Mouse (Mus musculus) ovary, postnatal 36 days (tissue): ENCODE data around the gene Irf2.
A peak's percentile ranks its signal among the peaks of the same experiment; 100 is the strongest.

Experiments used
- DNase-seq: peaks from one replicate; pipeline ENCODE4 v3.0.0; 2022; ENCODE audit warnings: low spot score, mixed read lengths

Gene Irf2

DNA sequence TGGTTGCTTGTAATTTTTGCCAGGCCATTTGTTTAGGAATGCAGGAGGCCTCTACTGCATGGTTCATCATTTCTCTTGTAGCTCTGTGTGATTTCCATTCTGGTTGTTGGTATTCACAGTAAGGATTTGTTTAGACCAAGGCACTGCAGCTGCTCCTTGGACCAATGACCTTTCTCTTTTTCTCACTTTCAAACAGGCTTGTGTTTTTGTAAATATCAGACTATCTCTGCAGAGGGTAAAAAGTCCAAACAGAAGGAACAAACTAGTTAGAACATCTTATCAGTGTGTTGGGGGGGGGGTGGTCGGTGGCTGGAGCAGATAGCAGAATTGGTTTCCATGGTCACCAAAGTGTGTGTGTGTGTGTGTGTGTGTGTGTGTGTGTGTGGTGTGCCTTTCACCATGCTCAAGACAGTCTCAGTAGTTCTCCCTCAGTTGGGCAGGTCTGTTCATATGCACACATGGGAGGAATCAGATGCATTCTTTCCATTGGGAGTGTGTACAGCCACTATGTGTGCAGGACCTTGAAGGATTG, 61.7 kb downstream of the Irf2 start:
- peak; percentile 39 for DNase-seq

DNA sequence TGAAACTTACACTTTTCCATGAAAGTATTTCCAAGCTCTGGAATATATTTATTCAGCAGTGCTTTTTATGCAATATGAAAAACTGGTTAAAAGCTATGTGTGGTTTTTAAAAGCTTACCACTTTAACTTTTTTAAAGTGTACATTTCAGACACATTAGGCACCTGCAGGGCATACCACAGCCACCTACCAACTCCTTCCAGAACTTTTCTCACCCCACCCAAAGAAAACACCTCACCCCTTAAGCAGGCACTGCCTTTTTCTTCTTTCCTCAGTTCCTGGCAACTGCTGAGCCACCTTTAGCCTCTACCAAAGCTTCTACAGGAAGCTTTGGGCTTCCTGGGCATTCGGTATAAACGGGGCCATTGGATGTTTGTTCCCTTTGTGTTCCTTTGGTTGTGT, 62.5 kb downstream of the Irf2 start:
- no peak for DNase-seq

DNA sequence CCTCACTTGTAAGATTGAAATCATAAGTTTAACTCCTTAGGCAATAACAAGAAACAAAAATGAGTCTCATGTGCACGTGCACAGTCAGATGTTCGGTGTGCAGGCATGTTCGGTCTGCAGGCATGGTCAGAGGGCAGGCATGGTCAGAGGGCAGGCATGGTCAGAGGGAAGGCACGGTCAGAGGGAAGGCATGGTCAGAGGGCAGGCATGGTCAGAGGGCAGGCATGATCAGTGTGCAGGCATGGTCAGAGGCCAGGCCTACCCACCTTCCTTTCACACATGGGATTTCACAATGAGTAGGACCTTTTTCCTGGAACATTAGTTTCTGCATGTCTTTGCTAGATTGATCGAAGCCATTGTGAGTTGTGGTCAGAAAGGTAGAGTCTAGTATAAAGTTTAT, 65.2 kb downstream of the Irf2 start:
- DNase-seq = no peak

DNA sequence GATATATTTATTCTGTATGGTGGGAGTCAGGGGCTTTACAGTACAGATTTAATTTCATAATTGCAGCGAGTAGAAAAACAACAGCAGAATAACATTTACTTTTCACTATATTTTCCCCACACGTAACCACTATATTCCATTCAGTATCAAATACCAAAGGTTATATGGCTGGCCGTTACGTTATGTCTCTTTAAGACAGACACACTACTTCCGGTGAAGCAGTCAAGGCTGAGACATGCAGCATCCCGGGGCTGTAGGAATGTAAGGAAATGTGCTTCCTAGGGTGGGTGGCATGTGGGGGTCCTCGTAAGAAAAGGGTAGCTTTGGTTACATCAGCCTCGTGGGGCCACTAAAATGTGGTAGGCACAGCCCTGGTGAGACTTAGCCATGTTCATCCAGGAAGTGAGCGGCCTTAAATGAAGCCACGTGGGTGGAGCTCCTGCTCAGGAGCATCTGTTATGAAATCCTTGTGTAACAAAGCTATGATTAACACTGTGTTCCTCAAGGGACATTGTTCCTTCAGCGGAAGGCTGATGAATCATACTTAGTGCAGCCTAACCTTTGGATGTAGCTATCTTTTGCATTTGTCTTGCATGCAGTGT, 71.6 kb downstream of the Irf2 start:
- DNase-seq = no peak

DNA sequence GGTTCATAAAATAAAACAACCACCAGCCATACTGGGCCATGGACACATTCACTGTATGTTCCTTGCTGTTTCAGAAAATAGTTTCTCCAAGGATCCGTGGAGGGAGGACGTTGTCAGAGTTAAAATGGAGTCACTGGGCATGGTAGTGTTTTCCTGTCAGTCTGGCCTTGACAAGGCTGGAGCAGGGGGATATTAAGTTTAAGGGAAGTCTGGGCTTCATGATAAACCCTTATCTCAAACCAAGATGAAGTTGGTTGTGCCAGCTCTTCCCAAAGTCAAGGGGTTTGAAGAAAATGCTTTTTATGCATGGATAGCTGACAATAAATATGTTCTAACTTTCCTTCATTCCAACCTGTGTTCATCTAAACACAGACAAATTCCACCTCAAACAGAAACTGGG, 72.4 kb downstream of the Irf2 start:
- no peak for DNase-seq

DNA sequence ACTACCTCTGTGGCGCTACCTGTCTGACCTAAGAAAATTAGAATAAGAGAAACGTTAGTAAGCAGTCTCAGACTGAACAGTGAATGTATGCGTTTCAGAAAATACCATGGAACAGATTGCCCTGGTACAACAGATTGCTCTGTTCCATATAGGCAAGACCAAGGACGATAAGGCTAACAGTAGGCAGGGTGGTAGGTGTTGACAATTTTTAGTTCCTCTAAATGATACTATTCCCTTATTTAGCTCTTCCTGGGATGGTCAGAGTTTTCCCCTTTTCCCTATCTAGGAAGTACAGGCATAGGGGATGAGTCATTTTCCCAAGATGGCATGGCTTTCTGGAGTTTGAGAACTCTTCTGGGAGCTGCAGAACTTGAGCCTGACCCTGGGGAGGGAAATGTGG, 73.4 kb downstream of the Irf2 start:
- no peak for DNase-seq

DNA sequence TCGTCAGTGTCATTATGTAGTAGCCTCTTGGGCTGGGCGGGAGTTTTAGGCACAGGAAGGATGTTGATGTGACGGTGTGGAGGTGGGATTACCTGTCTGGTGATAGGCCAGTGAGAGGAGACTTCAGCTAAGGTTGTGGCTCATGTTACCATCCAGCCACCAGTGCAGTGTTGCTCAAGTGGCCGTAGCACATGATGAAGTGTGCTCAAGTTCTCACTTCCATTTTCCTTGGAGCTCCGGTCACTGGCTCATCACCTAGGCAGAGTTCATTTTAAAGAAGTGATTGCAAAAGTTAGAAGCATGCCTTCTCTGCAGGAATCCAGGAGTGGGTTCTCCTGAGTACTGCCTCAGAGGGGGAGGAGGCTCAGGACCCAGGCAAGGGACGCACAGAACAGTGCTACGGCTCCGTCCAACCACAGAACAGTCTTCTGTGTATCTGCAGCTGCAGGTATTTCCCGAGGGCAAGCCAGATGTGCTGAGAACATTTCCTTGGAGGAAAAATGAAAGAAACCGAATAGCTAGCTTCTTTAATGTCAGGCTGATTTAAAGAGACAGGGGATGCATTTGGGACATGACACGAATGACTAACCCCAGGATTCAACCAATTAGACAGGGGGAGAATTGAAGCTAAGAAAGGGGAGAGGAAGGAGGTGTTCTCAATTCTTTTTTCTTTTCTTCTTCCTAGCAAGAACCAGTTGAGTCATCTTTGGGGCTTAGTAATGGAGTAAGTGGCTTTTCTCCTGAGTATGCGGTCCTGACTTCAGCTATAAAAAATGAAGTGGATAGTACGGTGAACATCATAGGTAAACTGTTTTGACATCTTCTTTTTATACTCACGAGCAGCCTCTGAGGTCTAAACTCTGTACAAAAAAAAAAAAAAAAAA, 78.8 kb downstream of the Irf2 start:
- no peak for DNase-seq

DNA sequence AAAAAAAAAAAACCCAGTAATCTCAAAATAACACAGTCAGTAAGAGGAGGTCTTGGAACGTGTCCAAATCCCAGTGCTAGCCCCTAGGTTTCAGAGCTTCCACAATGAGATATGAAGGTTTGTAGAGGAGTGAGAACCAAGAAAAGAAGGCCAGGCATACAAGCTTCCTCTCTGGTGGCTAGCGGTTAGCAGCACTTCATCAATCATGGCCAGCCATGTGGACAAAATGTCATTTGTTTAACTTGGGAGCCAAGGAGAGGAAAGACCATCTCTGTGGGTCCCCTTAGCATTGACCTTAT, 79.4 kb downstream of the Irf2 start:
- no peak for DNase-seq

DNA sequence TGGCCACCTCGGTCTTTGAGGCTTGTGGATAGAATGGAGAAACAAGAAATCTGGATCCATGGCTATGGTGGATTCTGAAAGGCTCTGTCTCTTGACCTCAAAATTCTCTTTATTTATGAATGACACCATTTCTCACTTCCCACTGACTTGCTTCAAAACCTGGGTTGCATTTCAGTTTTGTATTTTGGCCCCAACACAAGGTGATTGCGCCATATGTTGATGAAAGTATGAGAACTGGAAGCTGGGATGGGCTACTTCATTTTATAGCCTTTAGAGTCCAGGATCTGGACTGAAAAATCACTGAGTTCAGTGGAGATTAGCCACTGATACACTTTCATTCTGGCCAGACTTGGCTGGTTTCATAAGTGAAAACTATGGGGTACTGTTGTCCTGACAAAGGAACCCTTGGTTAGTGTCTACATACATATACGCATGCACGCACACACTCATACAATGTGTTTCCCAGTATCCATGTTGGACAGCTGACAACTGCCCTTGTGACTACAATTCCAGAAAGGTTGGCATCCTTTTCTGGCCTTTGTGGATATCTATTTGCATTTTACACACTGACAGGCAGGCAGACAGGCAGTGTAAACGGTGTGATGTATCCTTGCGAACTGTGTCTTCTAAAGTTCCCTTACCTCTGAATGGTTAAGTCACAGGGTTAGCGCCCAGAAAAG, 89.3 kb downstream of the Irf2 start:
- DNase-seq = no peak

DNA sequence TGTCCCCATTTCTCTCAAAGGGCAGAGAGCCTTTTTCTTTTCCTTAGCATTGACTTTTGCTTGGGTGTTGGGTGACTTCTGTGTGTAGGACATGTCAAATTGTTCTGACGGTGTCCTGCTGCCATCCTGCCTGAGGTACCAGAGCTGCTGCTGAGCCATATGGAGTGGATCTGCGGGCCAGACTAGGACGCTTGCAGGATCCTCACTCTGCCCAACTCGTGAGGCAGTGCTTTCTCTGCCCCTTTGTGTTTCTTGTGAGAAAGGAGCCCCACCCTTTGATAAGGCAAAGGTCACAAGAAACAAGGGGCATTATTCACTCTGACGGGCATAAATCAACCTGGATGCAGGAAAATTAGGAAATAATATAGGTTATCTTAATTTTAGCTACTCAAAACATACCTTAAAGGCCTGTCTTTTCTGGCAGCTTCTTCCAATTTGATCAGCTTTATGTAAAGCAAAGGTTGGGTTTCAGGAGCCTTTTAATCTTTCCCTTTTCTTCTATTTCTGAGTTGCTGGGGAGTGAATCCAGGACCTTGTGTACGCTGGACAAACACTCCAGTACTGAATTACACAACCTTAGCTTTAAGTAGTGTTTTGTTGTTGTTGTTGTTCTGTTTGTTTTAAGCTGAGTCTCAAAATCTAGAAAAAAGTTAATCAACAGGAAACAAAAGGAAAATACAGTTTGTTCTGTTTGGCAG, 90.0 kb downstream of the Irf2 start:
- DNase-seq = no peak

DNA sequence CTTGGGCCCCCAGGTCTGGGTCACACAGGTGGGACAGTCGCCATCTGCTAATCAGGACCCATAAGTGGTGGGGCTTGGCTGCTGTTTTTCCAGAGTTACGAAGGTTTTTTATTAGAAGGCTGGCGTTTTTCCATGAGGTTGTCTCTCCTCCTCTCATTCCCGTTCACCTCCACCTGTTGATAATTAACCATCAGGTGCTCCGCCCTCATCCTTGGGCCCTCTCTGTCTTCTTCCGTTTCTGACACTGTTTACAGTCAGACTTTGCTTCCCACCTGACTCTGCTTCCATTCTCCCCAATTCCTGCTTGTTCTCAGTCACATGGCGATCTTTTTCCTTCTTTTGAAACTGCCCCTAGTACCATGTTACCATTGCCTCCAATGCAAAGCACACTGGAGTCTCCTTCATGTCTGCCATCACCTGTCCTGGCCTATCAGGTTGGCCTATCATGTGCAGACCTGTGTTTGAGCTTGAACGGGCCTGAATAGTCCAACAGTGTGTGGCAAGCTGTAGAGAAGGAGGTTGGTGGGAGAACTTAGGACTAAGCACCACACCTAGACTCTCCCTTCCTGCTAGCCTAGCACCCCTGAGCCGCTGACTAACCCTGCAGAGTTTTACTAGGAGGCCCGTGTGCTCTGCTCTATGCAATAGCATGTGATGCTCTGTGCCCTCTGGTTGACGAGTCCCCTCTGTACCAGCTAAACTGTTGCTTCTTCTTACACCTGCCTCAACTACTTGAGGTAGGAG, 90.8 kb downstream of the Irf2 start:
- no peak for DNase-seq

DNA sequence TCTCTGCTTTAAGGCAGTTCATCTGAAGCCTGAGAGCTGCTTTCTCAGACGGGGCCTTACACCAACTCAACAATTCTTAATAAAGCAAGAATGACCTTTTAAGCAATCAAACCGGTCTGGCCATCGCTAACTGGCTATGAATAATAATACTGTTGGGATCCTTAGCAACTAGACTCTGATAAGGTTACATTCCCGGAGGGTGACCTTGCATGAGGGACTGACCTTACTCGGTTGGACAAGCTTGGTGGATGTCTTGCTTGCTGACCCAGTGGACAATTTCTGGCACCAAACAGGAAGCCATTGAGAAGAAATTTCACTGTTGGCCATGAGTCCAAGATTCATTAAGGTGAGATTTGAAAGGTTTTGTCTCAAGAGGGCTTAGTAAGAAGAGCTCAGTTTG, 92.4 kb downstream of the Irf2 start:
- DNase-seq = no peak

DNA sequence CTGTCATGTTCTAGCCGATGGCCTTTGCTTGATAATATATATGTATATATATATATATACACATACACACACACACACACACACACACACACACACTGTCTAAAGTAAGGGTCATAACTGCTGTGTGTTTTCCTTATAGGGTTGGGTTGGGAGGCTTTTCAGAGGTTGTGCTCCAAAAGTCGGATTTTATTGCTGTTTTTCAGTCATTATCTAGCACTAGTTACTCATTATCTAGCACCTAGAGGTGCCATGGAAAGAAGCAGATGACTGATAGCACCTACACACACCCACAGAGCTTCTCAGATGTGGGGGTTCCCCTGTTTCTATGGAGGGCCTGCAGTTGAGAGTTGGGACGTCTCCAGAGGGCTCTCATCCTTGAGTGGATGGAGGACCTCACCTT, 92.9 kb downstream of the Irf2 start:
- no peak for DNase-seq

DNA sequence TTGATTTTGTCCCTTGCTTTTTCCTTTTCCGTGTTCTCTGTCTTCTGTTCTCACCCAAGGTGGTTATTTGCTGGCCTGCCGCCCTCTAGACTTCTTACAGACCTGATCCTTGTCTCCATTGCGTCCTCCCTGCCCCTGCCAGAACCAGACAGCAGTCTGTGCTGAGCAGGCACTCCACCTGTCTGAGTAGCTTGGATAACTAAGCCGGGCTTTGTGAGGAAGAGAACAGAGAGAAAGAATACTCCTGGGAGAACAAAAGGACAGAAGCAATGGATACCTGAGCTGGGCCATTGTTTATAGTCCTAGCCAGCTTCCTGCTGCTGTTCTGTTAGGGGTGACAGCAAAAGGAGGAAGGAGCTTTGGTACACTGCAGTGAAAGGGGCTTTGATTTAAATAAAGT, 94.2 kb downstream of the Irf2 start:
- no peak for DNase-seq

DNA sequence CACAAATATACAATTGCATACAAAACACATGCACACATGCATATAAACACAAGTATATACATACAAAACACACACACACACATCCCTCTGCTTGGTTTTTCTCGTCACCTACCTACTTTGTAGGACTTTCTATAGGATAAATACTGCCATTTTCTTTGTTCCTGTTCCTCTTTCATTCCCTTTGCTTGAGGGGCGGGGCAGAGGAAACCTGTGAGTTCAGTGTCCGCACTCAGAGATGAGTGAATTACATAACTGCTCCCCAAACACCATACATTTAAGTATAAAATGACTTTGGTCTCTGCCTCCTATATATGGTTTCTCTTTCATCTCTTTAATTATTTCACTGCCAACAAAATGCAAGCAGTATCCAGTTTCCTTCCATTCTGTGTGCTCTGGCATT, 94.9 kb downstream of the Irf2 start:
- no peak for DNase-seq

DNA sequence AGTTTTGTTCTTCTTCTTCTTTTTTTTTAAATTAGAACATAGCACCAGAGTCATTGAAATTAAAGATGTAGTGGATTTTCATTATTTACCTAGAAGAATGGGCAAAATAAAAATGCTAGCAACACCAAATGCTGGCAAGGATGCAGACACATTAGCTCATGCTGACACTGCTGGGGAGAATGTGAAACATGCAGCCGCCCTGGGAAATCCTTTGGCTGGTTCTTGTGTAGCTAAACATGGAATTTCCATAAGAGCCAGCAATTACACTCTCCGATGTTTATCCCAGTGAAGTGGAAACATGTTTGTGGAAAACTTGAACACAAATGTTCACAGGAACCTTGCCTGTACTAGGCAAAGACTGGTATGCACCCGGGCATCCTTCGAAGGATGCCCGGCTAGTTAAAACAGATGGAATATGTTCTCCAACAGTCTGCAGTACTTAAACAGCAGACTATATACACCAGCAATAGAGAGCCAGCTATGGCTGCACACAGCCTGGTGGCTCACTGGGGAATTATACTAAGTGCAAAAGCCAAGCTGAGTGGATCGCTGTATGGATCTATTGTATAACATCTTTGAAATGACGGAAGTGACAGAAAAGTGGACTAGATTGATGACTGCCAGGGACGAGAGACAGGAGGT, 96.6 kb downstream of the Irf2 start:
- no peak for DNase-seq

DNA sequence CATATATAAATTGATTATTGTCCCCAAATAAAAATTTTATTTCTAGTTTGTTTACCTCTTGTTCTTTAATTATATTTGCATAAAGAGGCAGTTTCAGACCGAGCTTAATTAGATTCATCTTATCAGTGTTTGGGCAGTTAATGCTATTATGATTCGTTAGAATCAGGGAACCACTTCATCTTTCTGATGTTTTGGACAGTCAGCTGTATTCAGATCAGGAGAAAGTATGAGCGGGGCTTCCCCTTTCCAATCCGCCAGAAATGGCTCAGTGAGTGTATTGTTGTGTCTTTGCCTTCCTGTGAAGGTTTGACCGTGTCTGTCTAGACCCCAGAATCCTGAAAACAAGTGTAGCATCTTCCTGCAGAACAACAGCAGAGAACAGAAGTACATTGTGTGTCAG, 97.4 kb downstream of the Irf2 start:
- DNase-seq = no peak

DNA sequence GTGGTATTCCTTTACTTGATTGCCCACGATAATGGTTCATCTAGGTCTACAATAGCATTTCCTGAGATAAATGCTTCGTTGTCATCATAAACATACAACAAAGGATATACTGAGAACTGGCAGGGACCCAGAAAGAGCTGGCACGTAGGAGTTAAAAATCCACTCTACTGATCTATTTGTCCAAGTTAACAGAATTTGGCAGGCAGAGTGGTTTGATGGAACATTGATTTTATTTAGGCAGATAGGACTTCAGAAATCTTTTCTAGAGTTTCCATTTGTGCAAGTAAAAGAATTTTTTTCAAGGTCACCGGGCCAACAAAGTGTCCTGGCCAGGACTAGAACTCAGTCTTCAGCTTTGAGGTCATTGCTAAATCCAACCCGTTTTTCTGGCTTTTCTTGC, 98.5 kb downstream of the Irf2 start:
- no peak for DNase-seq

DNA sequence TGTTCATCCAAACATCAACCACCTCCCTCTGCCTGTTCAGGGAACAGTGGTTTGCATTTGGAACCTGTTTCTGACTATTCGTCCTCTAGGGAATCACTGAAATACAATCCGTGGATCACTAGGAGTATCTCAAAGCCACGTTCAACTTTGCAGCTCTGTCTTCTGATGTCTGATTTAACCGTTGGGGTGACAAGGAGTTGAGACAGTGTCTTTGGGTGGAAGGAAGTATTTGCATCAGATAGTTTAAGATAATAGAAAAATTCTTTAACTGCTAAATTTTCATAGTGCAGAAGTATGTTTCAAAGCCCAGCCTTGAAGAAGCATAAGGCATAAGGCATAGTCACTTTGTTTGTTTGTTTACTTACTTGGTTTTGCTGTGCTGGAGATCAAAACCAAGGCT, 100.9 kb downstream of the Irf2 start:
- no peak for DNase-seq

DNA sequence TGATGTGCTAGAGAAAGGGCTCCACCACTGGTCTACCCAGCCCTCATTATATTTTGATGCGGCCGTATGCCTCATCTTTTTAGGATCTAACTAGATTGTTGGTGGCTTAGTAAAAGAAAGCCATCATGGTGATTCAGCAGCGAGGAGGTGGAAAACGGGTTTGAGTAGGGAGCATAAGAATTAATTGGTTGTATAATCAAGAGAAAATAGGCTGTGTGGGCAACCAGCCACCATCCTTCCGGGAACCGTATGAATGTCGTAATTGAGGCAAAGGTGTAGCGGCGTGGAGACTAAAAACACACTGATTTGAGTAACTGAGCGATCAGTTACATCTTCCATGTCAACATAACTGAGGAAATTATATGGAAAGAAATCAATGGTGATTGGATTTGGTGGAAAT, 101.3 kb downstream of the Irf2 start:
- DNase-seq = no peak

DNA sequence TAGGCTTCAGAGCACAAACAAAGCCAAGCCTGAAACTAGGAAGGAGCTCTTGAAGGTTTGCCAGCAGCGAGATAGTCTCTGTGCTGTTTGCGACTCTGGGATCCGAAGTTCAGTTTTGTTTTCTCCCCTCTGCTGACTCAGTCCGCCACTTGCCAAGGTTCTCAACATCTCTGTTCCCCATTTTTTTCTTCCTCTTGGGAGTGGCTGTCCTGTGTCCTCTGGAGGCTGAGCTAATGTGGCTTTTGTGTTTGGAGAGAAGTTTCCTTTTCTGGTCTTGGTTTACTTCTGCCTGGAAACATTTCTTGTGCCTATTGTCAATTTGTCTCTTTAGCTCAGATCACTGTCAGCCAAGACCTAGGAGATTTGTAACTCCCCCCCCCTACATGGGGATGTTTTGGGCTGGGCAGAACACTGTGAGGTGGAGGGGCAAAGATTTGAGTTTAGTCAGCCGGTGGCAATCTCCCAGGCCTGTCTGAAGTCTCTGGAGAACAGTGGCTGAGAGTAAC, 103.2 kb downstream of the Irf2 start:
- peak; percentile 56 for DNase-seq
